Mouse (Mus musculus) olfactory bulb, adult 2 months (tissue): Measurements from ENCODE around the gene Kdm2b.

Experiments used
- CTCF ChIP-seq: fragments of 200-500 bp; IDR thresholded peaks from 2 replicates; pipeline ENCODE4 v1.5.1; 2012; ENCODE audit warnings: low read depth, mild to moderate bottlenecking, low read length, moderate library complexity; ENCODE audit not compliant: insufficient read depth
- POLR2A ChIP-seq: fragments of 200-500 bp; IDR thresholded peaks from 2 replicates; pipeline ENCODE4 v1.6.1; 2012; ENCODE audit warnings: mild to moderate bottlenecking, low read depth, low read length, moderate library complexity; ENCODE audit not compliant: insufficient read depth

GRCm38 (mm10) chr5:122951056-122951912 lies 38.3 kb downstream of the Kdm2b start:
- no peak for TF ChIP-seq CTCF
- no peak for TF ChIP-seq POLR2A
